Mouse (Mus musculus): ENCODE data around the gene Kif18a. TPM values are rescaled to one million over a fixed set of nuclear protein-coding genes. Genes with fewer than 3 reads are reported as not detected.

The Kif18a gene
- total RNA-seq, 1 experiment from 2014 or later, result 35.0 TPM

GRCm38 (mm10) chr2:109358456-109359141, 78.1 kb downstream of the Kif18a start:
- no peak for ATAC-seq (replicated peaks; ENCODE audit: low read depth, poor library complexity, severe bottlenecking)

GRCm38 (mm10) chr2:109365962-109366361, 85.4 kb downstream of the Kif18a start:
- no peak for ATAC-seq (replicated peaks; ENCODE audit: low read depth, poor library complexity, severe bottlenecking)

- no peak for ATAC-seq (replicated peaks; ENCODE audit: low read depth, poor library complexity, severe bottlenecking)
These were observed 94.3 kb downstream of the Kif18a start for GRCm38 (mm10) chr2:109374881-109375280.

GRCm38 (mm10) chr2:109384019-109384418, 103.5 kb downstream of the Kif18a start:
- ATAC-seq (replicated peaks; ENCODE audit: low read depth, poor library complexity, severe bottlenecking), result no peak

GRCm38 (mm10) chr2:109386211-109386610, 105.7 kb downstream of the Kif18a start:
- no peak for ATAC-seq (replicated peaks; ENCODE audit: low read depth, poor library complexity, severe bottlenecking)

- ATAC-seq (replicated peaks; ENCODE audit: low read depth, poor library complexity, severe bottlenecking), result peak; percentile 96
These were observed 108.2 kb downstream of the Kif18a start for GRCm38 (mm10) chr2:109388733-109389132.

- no peak for ATAC-seq (replicated peaks; ENCODE audit: low read depth, poor library complexity, severe bottlenecking)
These were observed 109.4 kb downstream of the Kif18a start for GRCm38 (mm10) chr2:109389977-109390376.

Other genes starting within 250 kb of the Kif18a start
- 9.3 and 15.2 TPM in 2 replicates for gene Mettl15, start within 50 bp of the Kif18a start, total RNA-seq (2017)

Data from common myeloid progenitor, adult 5-6 weeks (primary cell).